Mouse (Mus musculus): Measurements from ENCODE around the gene Gopc. TPM values are rescaled to one million over a fixed set of nuclear protein-coding genes. Genes with fewer than 3 reads are reported as not detected.

Gopc gene
- polyA plus RNA-seq, 1 experiment: 30.9 TPM

- no peak overlapping the region for H3K27ac ChIP-seq (ENCODE audit: insufficient read depth, low read length)
- H3K4me1 ChIP-seq (ENCODE audit: control insufficient read depth, insufficient read depth, low read length): no peaks in the 10 kb centered on the region
- WGBS: 94% methylated on average over 13 of the region's 13 CpGs
- no peaks in the 10 kb centered on the region for H3K27me3 ChIP-seq (ENCODE audit: control insufficient read depth, insufficient read depth, low read length)
- no peak for TF ChIP-seq CTCF (IDR thresholded peaks at IDR 0.05; ENCODE audit: borderline replicate concordance, insufficient read depth, low read depth, low read length)
- no peak for TF ChIP-seq POLR2A (IDR thresholded peaks at IDR 0.05; ENCODE audit: borderline replicate concordance, insufficient read depth, low read length)
- no peak for DNase-seq
- H3K4me3 ChIP-seq (replicated peaks; ENCODE audit: insufficient read depth, low read depth, low read length): no peak overlapping the region
These were observed 23.2 kb upstream of the Gopc start for GRCm38 (mm10) chr10:52405160-52405559.

- H3K4me3 ChIP-seq (replicated peaks; ENCODE audit: insufficient read depth, low read depth, low read length): no peak overlapping the region
- WGBS: 57% methylated on average over 3 of the region's 3 CpGs
- TF ChIP-seq POLR2A (IDR thresholded peaks at IDR 0.05; ENCODE audit: borderline replicate concordance, insufficient read depth, low read length) (no peak), CTCF (IDR thresholded peaks at IDR 0.05; ENCODE audit: borderline replicate concordance, insufficient read depth, low read depth, low read length) (no peak)
- H3K27me3 ChIP-seq (ENCODE audit: control insufficient read depth, insufficient read depth, low read length): no peaks in the 10 kb centered on the region
- no peak overlapping the region for H3K27ac ChIP-seq (ENCODE audit: insufficient read depth, low read length)
- no peaks in the 10 kb centered on the region for H3K4me1 ChIP-seq (ENCODE audit: control insufficient read depth, insufficient read depth, low read length)
- DNase-seq: no peak
These were observed 17.8 kb upstream of the Gopc start for GRCm38 (mm10) chr10:52399722-52400121.

GRCm38 (mm10) chr10:52398715-52399114 lies 16.8 kb upstream of the Gopc start:
- WGBS: 79% methylated on average over 2 of the region's 2 CpGs
- TF ChIP-seq POLR2A (IDR thresholded peaks at IDR 0.05; ENCODE audit: borderline replicate concordance, insufficient read depth, low read length) (no peak), CTCF (IDR thresholded peaks at IDR 0.05; ENCODE audit: borderline replicate concordance, insufficient read depth, low read depth, low read length) (no peak)
- H3K27ac ChIP-seq (ENCODE audit: insufficient read depth, low read length): no peak overlapping the region
- DNase-seq: no peak
- no peak overlapping the region for H3K4me3 ChIP-seq (replicated peaks; ENCODE audit: insufficient read depth, low read depth, low read length)
- H3K4me1 ChIP-seq (ENCODE audit: control insufficient read depth, insufficient read depth, low read length): no peaks in the 10 kb centered on the region
- H3K27me3 ChIP-seq (ENCODE audit: control insufficient read depth, insufficient read depth, low read length): no peaks in the 10 kb centered on the region

- 89% methylated on average over 3 of the region's 3 CpGs for WGBS
- Histone ChIP-seq H3K27ac (ENCODE audit: insufficient read depth, low read length) (no peak overlapping the region), H3K4me1 (ENCODE audit: control insufficient read depth, insufficient read depth, low read length) (no peaks in the 10 kb centered on the region), H3K27me3 (ENCODE audit: control insufficient read depth, insufficient read depth, low read length) (no peaks in the 10 kb centered on the region), H3K4me3 (replicated peaks; ENCODE audit: insufficient read depth, low read depth, low read length) (no peak overlapping the region)
- no peak for DNase-seq
- TF ChIP-seq CTCF (IDR thresholded peaks at IDR 0.05; ENCODE audit: borderline replicate concordance, insufficient read depth, low read depth, low read length): no peak
- TF ChIP-seq POLR2A (IDR thresholded peaks at IDR 0.05; ENCODE audit: borderline replicate concordance, insufficient read depth, low read length): no peak
These were observed 14.7 kb upstream of the Gopc start for GRCm38 (mm10) chr10:52396647-52397046.

GRCm38 (mm10) chr10:52391208-52391607 lies 9.3 kb upstream of the Gopc start:
- Histone ChIP-seq H3K4me1 (ENCODE audit: control insufficient read depth, insufficient read depth, low read length) (no peaks in the 10 kb centered on the region), H3K4me3 (replicated peaks; ENCODE audit: insufficient read depth, low read depth, low read length) (no peak overlapping the region), H3K27ac (ENCODE audit: insufficient read depth, low read length) (no peak overlapping the region), H3K27me3 (ENCODE audit: control insufficient read depth, insufficient read depth, low read length) (no peaks in the 10 kb centered on the region)
- DNase-seq: no peak
- WGBS: 90% methylated on average over 2 of the region's 2 CpGs
- no peak for TF ChIP-seq POLR2A (IDR thresholded peaks at IDR 0.05; ENCODE audit: borderline replicate concordance, insufficient read depth, low read length)
- TF ChIP-seq CTCF (IDR thresholded peaks at IDR 0.05; ENCODE audit: borderline replicate concordance, insufficient read depth, low read depth, low read length): no peak

- Histone ChIP-seq H3K27me3 (ENCODE audit: control insufficient read depth, insufficient read depth, low read length) (no peaks in the 10 kb centered on the region), H3K27ac (ENCODE audit: insufficient read depth, low read length) (no peak overlapping the region), H3K4me1 (ENCODE audit: control insufficient read depth, insufficient read depth, low read length) (no peaks in the 10 kb centered on the region), H3K4me3 (replicated peaks; ENCODE audit: insufficient read depth, low read depth, low read length) (no peak overlapping the region)
- 86% methylated on average over 3 of the region's 3 CpGs for WGBS
- no peak for TF ChIP-seq CTCF (IDR thresholded peaks at IDR 0.05; ENCODE audit: borderline replicate concordance, insufficient read depth, low read depth, low read length)
- TF ChIP-seq POLR2A (IDR thresholded peaks at IDR 0.05; ENCODE audit: borderline replicate concordance, insufficient read depth, low read length): no peak
- DNase-seq: no peak
These were observed 7.5 kb upstream of the Gopc start for GRCm38 (mm10) chr10:52389438-52389837.

- DNase-seq: no peak
- H3K4me1 ChIP-seq (ENCODE audit: control insufficient read depth, insufficient read depth, low read length): no peaks in the 10 kb centered on the region
- WGBS: 79% methylated on average over 5 of the region's 5 CpGs
- H3K4me3 ChIP-seq (replicated peaks; ENCODE audit: insufficient read depth, low read depth, low read length): no peak within 1 kb of the TSS
- no peak within 1 kb of the TSS for H3K27ac ChIP-seq (ENCODE audit: insufficient read depth, low read length)
- TF ChIP-seq POLR2A (IDR thresholded peaks at IDR 0.05; ENCODE audit: borderline replicate concordance, insufficient read depth, low read length): no peak
- TF ChIP-seq CTCF (IDR thresholded peaks at IDR 0.05; ENCODE audit: borderline replicate concordance, insufficient read depth, low read depth, low read length): no peak
- H3K27me3 ChIP-seq (ENCODE audit: control insufficient read depth, insufficient read depth, low read length): no peaks in the 10 kb centered on the region
These were observed 7.1 kb upstream of the Gopc start, which contains the start of gene Nepn for GRCm38 (mm10) chr10:52388922-52389430. TSS of gene Nepn (plus strand) at chr10:52388972.

GRCm38 (mm10) chr10:52387192-52387591 lies 5.3 kb upstream of the Gopc start:
- Histone ChIP-seq H3K27ac (ENCODE audit: insufficient read depth, low read length) (no peak overlapping the region), H3K4me1 (ENCODE audit: control insufficient read depth, insufficient read depth, low read length) (peaks cover 5% of the 10 kb centered on the region; the same call in 1 of the 2 replicates)
- WGBS: 87% methylated on average over 4 of the region's 4 CpGs

More at GRCm38 (mm10) chr10:52387192-52387591, 5.3 kb upstream of the Gopc start:
- H3K4me3 ChIP-seq (replicated peaks; ENCODE audit: insufficient read depth, low read depth, low read length): no peak overlapping the region
- H3K27me3 ChIP-seq (ENCODE audit: control insufficient read depth, insufficient read depth, low read length): no peaks in the 10 kb centered on the region
- no peak for TF ChIP-seq CTCF (IDR thresholded peaks at IDR 0.05; ENCODE audit: borderline replicate concordance, insufficient read depth, low read depth, low read length)
- no peak for TF ChIP-seq POLR2A (IDR thresholded peaks at IDR 0.05; ENCODE audit: borderline replicate concordance, insufficient read depth, low read length)
- no peak for DNase-seq
